Mouse (Mus musculus): Measurements from ENCODE around the gene Rdx. TPM values are rescaled to one million over a fixed set of nuclear protein-coding genes. Genes with fewer than 3 reads are reported as not detected.

Gene Rdx
- 75.0 TPM for polyA plus RNA-seq (2017; shearing (Covaris generic))

DNA sequence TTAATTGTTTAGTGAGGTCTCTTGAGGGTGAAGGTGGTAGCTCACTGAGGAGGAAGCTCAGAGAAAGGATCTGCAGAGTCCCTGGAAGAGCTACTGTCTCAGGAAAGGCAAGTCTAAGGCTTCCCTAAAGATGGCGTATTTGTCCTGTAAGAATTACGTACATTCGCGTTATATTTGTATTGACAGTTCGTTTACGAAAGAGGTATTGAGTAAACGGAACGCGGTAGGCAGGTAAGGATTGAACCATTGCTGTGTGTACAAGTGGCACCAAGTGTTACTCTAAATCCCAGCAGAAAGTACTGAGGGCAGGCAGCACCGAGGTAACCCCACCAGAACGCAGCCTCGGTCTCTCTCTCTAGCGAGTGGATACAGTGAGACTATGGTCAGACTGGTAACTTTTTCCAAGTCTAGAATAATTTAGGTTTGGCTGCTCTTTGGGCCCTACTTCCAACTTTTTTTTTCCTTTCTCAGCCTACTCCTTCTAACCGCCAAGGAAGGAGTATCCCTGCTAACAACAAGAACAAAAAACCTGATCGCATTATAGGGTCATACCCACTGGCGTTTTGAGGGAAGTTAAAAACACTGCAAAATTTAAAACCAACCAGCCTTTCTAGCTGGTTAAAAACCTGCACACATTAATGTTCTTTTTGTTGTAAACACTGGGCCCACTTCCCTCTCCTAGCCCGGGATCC, at the start of gene Rdx:
TSS of gene Rdx (plus strand) at position 45 of the 692 bp plus-strand sequence.

Other genes with a start within 250 kb of the Rdx start
- 29.4 TPM for gene Fdx1, start 83.6 kb upstream of the Rdx start, polyA plus RNA-seq (2017; shearing (Covaris generic))
- gene Zc3h12c, start 121.4 kb downstream of the Rdx start, polyA plus RNA-seq (2017; shearing (Covaris generic)): 0.80 TPM